Mouse (Mus musculus): Measurements from ENCODE around the gene Olfr568.

DNA sequence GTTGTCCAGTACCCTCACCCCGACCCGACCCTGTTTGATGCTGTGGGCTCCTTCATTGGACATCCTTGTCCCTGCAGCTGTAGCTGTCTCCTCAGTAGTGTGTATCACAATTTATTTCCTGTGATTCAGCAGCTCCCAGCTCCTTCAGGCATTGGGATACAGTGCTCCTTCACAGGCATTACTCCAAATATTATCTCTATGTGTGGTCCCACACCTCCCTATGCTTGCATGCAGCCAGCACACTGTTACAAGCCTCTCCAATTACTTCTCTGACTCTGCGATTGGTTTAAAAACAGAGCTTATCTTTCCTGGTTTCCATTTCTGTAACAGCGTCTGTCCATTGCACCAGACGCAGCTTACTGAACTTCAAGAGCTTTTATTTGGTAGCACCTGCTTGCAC lies 39.5 kb downstream of the Olfr568 start:
- TF ChIP-seq CTCF (IDR thresholded peaks at IDR 0.05; ENCODE audit: borderline replicate concordance, insufficient read depth, low read depth, low read length), result no peak
- no peak for TF ChIP-seq POLR2A (IDR thresholded peaks at IDR 0.05; ENCODE audit: borderline replicate concordance, insufficient read depth, low read length)
